Mouse (Mus musculus) Patski (cell line): ENCODE measurements around the gene Tmem184b. TPM values are rescaled to one million over a fixed set of nuclear protein-coding genes. Genes with fewer than 3 reads are reported as not detected.

Experiments used
- ATAC-seq: fragments of 100-300 bp; one replicate; pipeline ENCODE4 v1.8.0; 2021
- CTCF ChIA-PET: fragments of 350-600 bp; sonication (Branson Sonifier 250); formaldehyde crosslinking; loops from one replicate; lab custom pipeline; 2022; ENCODE audit warnings: inconsistent platforms; lab: Charles Lee
- POLR2A ChIA-PET: fragments of 350-600 bp; sonication (Branson Sonifier 250); formaldehyde crosslinking; loops from one replicate; lab custom pipeline; 2022; ENCODE audit warnings: antibody characterized with exemption, inconsistent platforms; lab: Charles Lee
- DNase-seq: peaks from one replicate; pipeline ENCODE4 v3.0.0-alpha.2; 2011; ENCODE audit warnings: low read depth, low spot score
- H3K27me3 ChIP-seq: fragments of 371-371 bp; one replicate; pipeline ENCODE4 v1.5.1; 2021
- CTCF ChIP-seq: fragments of 100-300 bp; IDR thresholded peaks from one replicate; pipeline ENCODE4 v1.5.1; 2021
- in situ Hi-C: fragments of 300-500 bp; cut with MboI; formaldehyde crosslinking; loops from 3 replicates; pipeline ENCODE4 v1.11.1; 2018; ENCODE audit warnings: low pct_unique_long_range_greater_than_20kb, mixed read lengths
- polyA plus RNA-seq: library from polyadenylated mRNA; unstranded; gene quantifications from one replicate; pipeline ENCODE4 v1.2.3, GENCODE M21; 2021

Tmem184b gene
- polyA plus RNA-seq, 1 experiment from 2014 or later = 129 TPM

GRCm38 (mm10) chr15:79347845-79348506 is 55.4 kb downstream of the Tmem184b start:
- DNase-seq (no peak), ATAC-seq (peak; percentile 34)
- ChIA-PET CTCF (no interaction called here), POLR2A (interaction anchor here (1.0 to 1.4 kb wide), 2 partner anchors 10 to 21 kb away, joined by 3 read pairs; no protein-coding TSS in a partner anchor)
- no peak for TF ChIP-seq CTCF
- no peaks in the 10 kb centered on the region for H3K27me3 ChIP-seq
- in situ Hi-C loops = no loop called here

GRCm38 (mm10) chr15:79347165-79347844 is 56.1 kb downstream of the Tmem184b start:
- CTCF ChIA-PET = no interaction called here
- no peak for DNase-seq
- POLR2A ChIA-PET = interaction anchor here (0.7 to 1.6 kb wide), 4 partner anchors 8 to 23 kb away, joined by 3 to 4 read pairs (median 3); no protein-coding TSS in a partner anchor
- peak; percentile 61 for ATAC-seq
- no peak for TF ChIP-seq CTCF
- no peaks in the 10 kb centered on the region for H3K27me3 ChIP-seq
- in situ Hi-C loops = no loop called here

GRCm38 (mm10) chr15:79346051-79346793 is 57.1 kb downstream of the Tmem184b start, which contains the start of gene Maff:
Gene Maff, plus strand, starts transcription at chr15:79346621.
- no peaks in the 10 kb centered on the region for H3K27me3 ChIP-seq
- no peak for ATAC-seq
- no peak for DNase-seq
- TF ChIP-seq CTCF = no peak
- POLR2A ChIA-PET = interaction anchor here (1.3 to 1.6 kb wide), 2 partner anchors 19 to 22 kb away, joined by 3 to 4 read pairs; no protein-coding TSS in a partner anchor
- CTCF ChIA-PET = interaction anchor here (1.2 kb wide), 1 partner anchor 19 kb away, joined by 3 read pairs; no protein-coding TSS in a partner anchor
- in situ Hi-C loops = no loop called here

DNA sequence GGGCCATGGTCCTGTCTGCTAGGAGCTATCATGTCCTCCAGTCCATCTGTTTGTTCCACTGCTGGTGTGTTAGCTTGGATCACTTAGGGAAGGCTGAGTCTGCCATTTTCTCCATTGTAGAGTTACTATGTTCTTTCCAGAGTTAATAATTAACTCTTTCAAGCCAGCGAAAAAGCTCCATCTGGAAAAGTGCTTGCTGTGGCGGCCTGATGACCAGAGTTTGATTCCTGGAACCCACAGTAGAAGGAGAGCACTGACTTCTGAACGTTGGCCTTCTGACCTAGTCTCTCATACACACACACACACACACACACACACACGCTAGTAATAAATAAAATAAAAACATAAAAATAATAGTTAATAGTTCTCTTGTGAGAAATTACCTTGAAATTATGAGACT is 58.7 kb downstream of the Tmem184b start:
- in situ Hi-C loops = no loop called here
- ChIA-PET CTCF (no interaction called here), POLR2A (interaction anchor here (0.6 to 1.2 kb wide), 3 partner anchors 15 to 129 kb away, joined by 3 to 4 read pairs (median 3); no protein-coding TSS in a partner anchor)
- ATAC-seq (no peak), DNase-seq (no peak)
- H3K27me3 ChIP-seq = no peaks in the 10 kb centered on the region
- TF ChIP-seq CTCF = no peak

- ATAC-seq (no peak), DNase-seq (no peak)
- no peak for TF ChIP-seq CTCF
These were observed 60.6 kb downstream of the Tmem184b start for GRCm38 (mm10) chr15:79342641-79343337.

DNA sequence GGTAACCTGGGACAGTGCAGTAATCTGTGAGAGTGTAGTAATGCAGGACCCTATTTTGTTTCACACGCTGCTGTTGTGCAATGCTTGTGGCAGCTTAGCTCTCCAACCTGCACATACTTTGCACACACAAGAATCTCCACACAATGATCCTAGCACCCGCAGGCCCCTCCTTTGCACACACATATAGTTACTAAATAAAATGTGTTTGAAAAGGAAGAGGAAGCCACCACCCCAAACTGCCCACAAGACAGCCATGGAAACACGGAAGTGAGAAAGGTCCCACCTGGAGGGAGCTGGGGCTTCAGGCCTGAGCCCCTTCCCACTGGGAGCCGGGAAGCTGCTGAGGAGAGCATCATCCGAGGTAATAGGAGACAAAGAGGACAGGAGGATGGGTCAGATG is 64.4 kb downstream of the Tmem184b start:
- POLR2A ChIA-PET = no interaction called here
- TF ChIP-seq CTCF = no peak
- DNase-seq = no peak
- ATAC-seq = no peak
- H3K27me3 ChIP-seq = no peaks in the 10 kb centered on the region
- CTCF ChIA-PET = no interaction called here
- in situ Hi-C loops = no loop called here

More at GRCm38 (mm10) chr15:79342641-79343337, 60.6 kb downstream of the Tmem184b start:
- in situ Hi-C loops = no loop called here
- POLR2A ChIA-PET = no interaction called here
- no peaks in the 10 kb centered on the region for H3K27me3 ChIP-seq
- CTCF ChIA-PET = no interaction called here

DNA sequence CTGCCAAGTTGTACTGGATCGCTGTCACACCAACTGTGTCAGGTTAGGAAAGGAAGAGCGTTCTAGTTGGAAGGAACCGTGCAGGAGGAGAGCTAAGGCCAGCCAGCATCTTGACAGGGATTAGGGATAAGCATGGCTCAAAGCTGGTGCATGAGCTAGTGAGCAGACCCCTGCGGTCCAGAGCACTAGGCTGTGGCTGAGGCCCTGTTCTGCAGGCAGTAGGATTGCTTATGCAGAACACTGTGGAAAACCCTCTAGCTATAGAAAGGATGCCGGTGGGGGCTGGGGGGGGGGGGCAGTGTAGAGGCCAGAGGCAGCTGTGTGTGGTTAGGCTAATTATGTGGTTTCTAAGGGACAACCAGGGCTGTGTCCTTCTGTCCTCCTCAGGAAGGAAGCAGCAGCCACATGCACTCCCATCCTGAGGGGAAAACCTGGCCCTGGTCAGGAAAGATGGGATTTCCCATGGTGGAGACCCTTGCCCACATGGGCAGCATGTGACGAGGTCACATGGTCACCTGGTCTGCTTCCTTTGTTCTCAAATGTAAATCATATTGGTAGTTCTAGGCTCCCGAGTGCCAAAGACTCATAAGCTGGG is 68.2 kb downstream of the Tmem184b start:
- no peak for TF ChIP-seq CTCF
- POLR2A ChIA-PET = no interaction called here
- ATAC-seq (no peak), DNase-seq (no peak)
- CTCF ChIA-PET = no interaction called here
- in situ Hi-C loops = no loop called here
- H3K27me3 ChIP-seq = no peaks in the 10 kb centered on the region

GRCm38 (mm10) chr15:79333409-79333808 is 70.0 kb downstream of the Tmem184b start:
- DNase-seq (no peak), ATAC-seq (no peak)
- CTCF ChIA-PET = no interaction called here
- TF ChIP-seq CTCF = no peak
- POLR2A ChIA-PET = no interaction called here
- in situ Hi-C loops = no loop called here
- H3K27me3 ChIP-seq = no peaks in the 10 kb centered on the region

DNA sequence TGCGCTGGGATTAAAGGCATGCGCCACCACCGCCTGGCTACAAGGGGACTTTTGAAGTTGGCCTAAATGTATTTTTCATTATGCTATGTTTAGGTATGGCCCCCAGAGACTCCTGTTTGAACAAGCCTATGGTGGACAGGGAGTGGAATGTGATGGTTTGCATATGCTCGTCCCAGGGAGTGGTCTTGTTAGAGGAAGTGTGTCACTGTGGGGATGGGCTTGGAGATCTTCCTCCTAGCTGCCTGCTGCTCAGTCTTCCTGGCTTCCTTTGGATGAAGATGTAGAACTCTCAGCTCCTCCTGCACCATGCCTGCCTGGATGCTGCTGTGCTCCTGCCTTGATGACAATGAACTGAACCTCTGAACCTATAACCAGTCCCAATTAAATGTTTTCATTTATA is 72.8 kb downstream of the Tmem184b start:
- in situ Hi-C loops = no loop called here
- no peak for ATAC-seq
- CTCF ChIA-PET = interaction anchor here (1.4 kb wide), 1 partner anchor 88 kb away, joined by 3 read pairs; no protein-coding TSS in a partner anchor
- POLR2A ChIA-PET = interaction anchor here (1.0 kb wide), 1 partner anchor 14 kb away, joined by 3 read pairs; no protein-coding TSS in a partner anchor
- no peak for TF ChIP-seq CTCF
- no peak for DNase-seq
- no peaks in the 10 kb centered on the region for H3K27me3 ChIP-seq
